Mouse (Mus musculus) intestine, postnatal 0 days (tissue): ENCODE measurements around the gene Aars2. TPM values are rescaled to one million over a fixed set of nuclear protein-coding genes. Genes with fewer than 3 reads are reported as not detected.

Experiments
- ATAC-seq: fragments of 200-750 bp; cut with Nextera tagmentation; 2 replicates; pipeline ENCODE4 v1.8.0; 2017; ENCODE audit warnings: mild to moderate bottlenecking, moderate TSS enrichment, moderate library complexity
- H3K27ac ChIP-seq: fragments of 300-500 bp; sonication (generic); 2 replicates; pipeline ENCODE4 v1.5.1; 2014; ENCODE audit warnings: mild to moderate bottlenecking, low read depth, low read length, moderate library complexity
- H3K27me3 ChIP-seq: fragments of 300-500 bp; sonication (generic); replicated peaks from 2 replicates; pipeline ENCODE4 v1.6.1; 2014; ENCODE audit warnings: low read length, mixed read lengths; ENCODE audit not compliant: control insufficient read depth, insufficient read depth
- H3K36me3 ChIP-seq: fragments of 300-500 bp; sonication (generic); 2 replicates; pipeline ENCODE4 v1.6.1; 2014; ENCODE audit warnings: mild to moderate bottlenecking, moderate library complexity; ENCODE audit not compliant: control insufficient read depth, insufficient read depth
- H3K4me1 ChIP-seq: fragments of 300-500 bp; sonication (generic); replicated peaks from 2 replicates; pipeline ENCODE4 v1.6.1; 2014; ENCODE audit warnings: antibody characterized with exemption, low read length, mixed read lengths; ENCODE audit not compliant: control insufficient read depth, insufficient read depth
- H3K4me2 ChIP-seq: fragments of 300-500 bp; sonication (generic); replicated peaks from 2 replicates; pipeline ENCODE4 v1.6.1; 2014; ENCODE audit warnings: low read depth, mild to moderate bottlenecking, moderate library complexity
- H3K4me3 ChIP-seq: fragments of 300-500 bp; sonication (generic); 2 replicates; pipeline ENCODE4 v1.5.1; 2014; ENCODE audit warnings: low read depth, low read length
- H3K9ac ChIP-seq: fragments of 300-500 bp; sonication (generic); 2 replicates; pipeline ENCODE4 v1.6.1; 2014; ENCODE audit warnings: mild to moderate bottlenecking, low read depth, low read length
- H3K9me3 ChIP-seq: fragments of 300-500 bp; sonication (generic); 2 replicates; pipeline ENCODE4 v1.6.1; 2016; ENCODE audit warnings: mixed run types; ENCODE audit not compliant: control insufficient read depth
- CTCF ChIP-seq: sonication (generic); IDR thresholded peaks from 2 replicates; pipeline ENCODE4 v1.5.1; 2016; ENCODE audit warnings: low read depth, mild to moderate bottlenecking, control low read depth, antibody characterized with exemption, moderate library complexity
- WGBS: fragments of 180-500 bp; shearing (Covaris S2); extraction: QIAGEN DNeasy Blood & Tissue Kit; methylation state at CpG from one replicate; pipeline ENCODE4 v1.1.7; 2014; 5-methylcytosine and 5-hydroxymethylcytosine counted together
- polyA plus RNA-seq: library from polyadenylated mRNA; unstranded; fragments of >200 nt; fragmentation: Nextera tagmentation; extraction: Ambion mirVana; gene quantifications from 2 replicates; pipeline ENCODE4 v1.2.1, GENCODE M21; 2015

Aars2 gene
- polyA plus RNA-seq, 1 experiment from 2014 or later: 4.0 TPM

- H3K9me3 ChIP-seq: no peaks in the 10 kb centered on the region
- no peak overlapping the region for H3K9ac ChIP-seq
- H3K4me1 ChIP-seq: peaks cover 6% of the 10 kb centered on the region; the same call in 1 of the 2 replicates
- 79% methylated on average over 12 of the region's 12 CpGs for WGBS
- no peak for ATAC-seq
- H3K4me3 ChIP-seq: no peak overlapping the region
- no peak for TF ChIP-seq CTCF
- H3K4me2 ChIP-seq: no peak overlapping the region
- no peaks in the 10 kb centered on the region for H3K27me3 ChIP-seq
- no peak overlapping the region for H3K27ac ChIP-seq
- H3K36me3 ChIP-seq: peaks cover 52% of the 10 kb centered on the region
These were observed 62.3 kb downstream of the Aars2 start for GRCm38 (mm10) chr17:45568990-45569389.

DNA sequence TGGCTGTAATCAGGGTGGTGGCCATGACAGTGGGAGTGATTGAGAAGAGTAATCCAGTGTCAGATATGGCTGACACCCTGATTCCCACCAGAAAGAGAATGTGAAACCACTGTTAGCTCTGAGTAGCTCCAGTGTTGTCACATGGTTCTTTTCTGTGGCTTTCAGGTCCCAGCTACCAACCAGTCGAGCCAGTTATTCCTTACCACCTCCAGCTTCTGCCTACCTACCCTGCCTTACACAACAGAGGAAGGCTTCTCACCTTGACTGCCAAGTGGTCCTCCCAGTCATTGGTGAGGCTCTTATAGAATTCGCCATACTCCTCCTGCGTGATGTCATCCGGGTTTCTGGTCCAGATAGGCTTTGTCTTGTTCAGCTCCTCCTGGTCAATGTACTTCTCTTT is 63.4 kb downstream of the Aars2 start:
- H3K9me3 ChIP-seq: no peaks in the 10 kb centered on the region
- no peak overlapping the region for H3K9ac ChIP-seq
- H3K27ac ChIP-seq: 0 out of 2 replicates have a peak overlapping the region, but pooled peaks have one; percentile 1
- H3K4me1 ChIP-seq: peaks cover 9% of the 10 kb centered on the region
- TF ChIP-seq CTCF: no peak
- WGBS: 69% methylated on average over 4 of the region's 4 CpGs
- no peak overlapping the region for H3K4me2 ChIP-seq
- peaks cover 52% of the 10 kb centered on the region for H3K36me3 ChIP-seq
- no peak for ATAC-seq
- H3K27me3 ChIP-seq: no peaks in the 10 kb centered on the region
- H3K4me3 ChIP-seq: no peak overlapping the region

Other genes starting within 250 kb of the Aars2 start
- gene Cdc5l, start 73.1 kb upstream of the Aars2 start, polyA plus RNA-seq: 31.3 and 33.1 TPM in 2 replicates
- 0.22 and 0.25 TPM in 2 replicates for gene Spats1, start 31.4 kb upstream of the Aars2 start, polyA plus RNA-seq
- gene Tcte1, start 16.6 kb downstream of the Aars2 start, polyA plus RNA-seq: not detected in 2 replicates
- gene Tmem151b, start 42.8 kb downstream of the Aars2 start, polyA plus RNA-seq: 0.68 TPM in 2 replicates
- 3.8 and 4.0 TPM in 2 replicates for gene Nfkbie, start 48.9 kb downstream of the Aars2 start, polyA plus RNA-seq
- 77.7 and 79.5 TPM in 2 replicates for gene Slc35b2, start 57.0 kb downstream of the Aars2 start, polyA plus RNA-seq
- 483 and 505 TPM in 2 replicates for gene Hsp90ab1, start 66.4 kb downstream of the Aars2 start, polyA plus RNA-seq
- 37.8 and 38.4 TPM in 2 replicates for gene Slc29a1, start 92.8 kb downstream of the Aars2 start, polyA plus RNA-seq
- 0.34 and 0.38 TPM in 2 replicates for gene Mymx, start 95.3 kb downstream of the Aars2 start, polyA plus RNA-seq
- gene Capn11, start 152.5 kb downstream of the Aars2 start, polyA plus RNA-seq: not detected in 2 replicates
- 120 and 127 TPM in 2 replicates for gene Mrpl14, start 179.5 kb downstream of the Aars2 start, polyA plus RNA-seq
- 22.6 and 24.7 TPM in 2 replicates for gene Tmem63b, start 180.1 kb downstream of the Aars2 start, polyA plus RNA-seq
- gene 1600014C23Rik, start 227.0 kb downstream of the Aars2 start, polyA plus RNA-seq: not detected in 2 replicates